Mouse (Mus musculus) lung, postnatal 0 days (tissue): ENCODE measurements at regions not wholly inside any gene's neighbourhood (a gene's known extent, or its start where the extent isn't known, plus 50 kb on each side); places are given as distances from the start of the nearest gene placed in this dataset.

Source experiments
- ATAC-seq: fragments of 200-750 bp; cut with Nextera tagmentation; 2 replicates; pipeline ENCODE4 v1.8.0; 2017; ENCODE audit warnings: moderate library complexity
- DNase-seq: peaks from one replicate; pipeline ENCODE4 v3.0.0-alpha.2; 2016; ENCODE audit warnings: low spot score
- H3K27ac ChIP-seq: fragments of 300-500 bp; sonication (generic); 2 replicates; pipeline ENCODE4 v1.5.1; 2014; ENCODE audit warnings: antibody characterized with exemption, mild to moderate bottlenecking, low read length, mixed read lengths
- H3K27me3 ChIP-seq: fragments of 300-500 bp; sonication (generic); replicated peaks from 2 replicates; pipeline ENCODE4 v1.6.1; 2014; ENCODE audit warnings: low read length, mixed read lengths; ENCODE audit not compliant: insufficient read depth
- H3K36me3 ChIP-seq: fragments of 300-500 bp; sonication (generic); 2 replicates; pipeline ENCODE4 v1.6.1; 2014; ENCODE audit warnings: low read length, mixed read lengths; ENCODE audit not compliant: insufficient read depth
- H3K4me1 ChIP-seq: fragments of 300-500 bp; sonication (generic); 2 replicates; pipeline ENCODE4 v1.6.1; 2014; ENCODE audit warnings: antibody characterized with exemption, low read depth, low read length, mixed read lengths; ENCODE audit not compliant: insufficient read depth
- H3K4me2 ChIP-seq: fragments of 300-500 bp; sonication (generic); replicated peaks from 2 replicates; pipeline ENCODE4 v1.6.1; 2014; ENCODE audit warnings: low read depth, mild to moderate bottlenecking, low read length, moderate library complexity, mixed read lengths
- H3K4me3 ChIP-seq: fragments of 300-500 bp; sonication (generic); 2 replicates; pipeline ENCODE4 v1.5.1; 2014; ENCODE audit warnings: low read depth, low read length
- H3K9ac ChIP-seq: fragments of 300-500 bp; sonication (generic); replicated peaks from 2 replicates; pipeline ENCODE4 v1.6.1; 2014; ENCODE audit warnings: low read depth, mild to moderate bottlenecking
- H3K9me3 ChIP-seq: fragments of 300-500 bp; sonication (generic); 2 replicates; pipeline ENCODE4 v1.6.1; 2016; ENCODE audit warnings: low read length, mixed read lengths
- CTCF ChIP-seq: IDR thresholded peaks from 2 replicates; pipeline ENCODE4 v1.5.1; 2016; ENCODE audit warnings: antibody characterized with exemption, mild to moderate bottlenecking
- EP300 ChIP-seq: IDR thresholded peaks from 2 replicates; pipeline ENCODE4 v1.6.1; 2016; ENCODE audit warnings: antibody characterized with exemption, mild to moderate bottlenecking, control low read depth
- WGBS: fragments of 180-500 bp; shearing (Covaris S2); extraction: QIAGEN DNeasy Blood & Tissue Kit; methylation state at CpG from one replicate; pipeline ENCODE4 v1.1.7; 2014; 5-methylcytosine and 5-hydroxymethylcytosine counted together

DNA sequence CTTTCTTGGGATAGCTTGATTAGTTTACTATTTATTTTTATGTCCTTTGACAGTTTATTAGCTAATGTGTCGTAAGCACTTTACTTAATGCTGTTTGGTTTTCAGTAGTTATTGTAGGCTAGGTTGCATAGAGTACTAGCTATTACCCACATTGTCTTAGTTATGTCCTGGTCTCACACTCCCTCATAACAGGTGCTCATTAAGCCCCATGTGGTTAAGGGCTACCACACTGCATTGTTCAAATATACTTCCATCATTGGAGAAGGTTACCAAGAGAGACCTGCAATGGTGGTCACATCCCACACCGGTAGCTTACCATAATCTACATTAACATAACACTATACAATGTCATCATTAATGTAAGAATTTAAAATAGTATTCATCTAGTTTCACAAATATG is 153.3 kb downstream of the Lyplal1 start:
- Histone ChIP-seq H3K36me3 (no peaks in the 10 kb centered on the region), H3K27ac (no peak overlapping the region), H3K4me1 (no peaks in the 10 kb centered on the region), H3K9me3 (no peaks in the 10 kb centered on the region), H3K4me2 (no peak overlapping the region), H3K27me3 (no peaks in the 10 kb centered on the region), H3K9ac (no peak overlapping the region), H3K4me3 (no peak overlapping the region)
- WGBS = 84% methylated on average over 2 of the region's 2 CpGs
- DNase-seq (no peak), ATAC-seq (no peak)
- TF ChIP-seq CTCF = no peak
- TF ChIP-seq EP300 = no peak

DNA sequence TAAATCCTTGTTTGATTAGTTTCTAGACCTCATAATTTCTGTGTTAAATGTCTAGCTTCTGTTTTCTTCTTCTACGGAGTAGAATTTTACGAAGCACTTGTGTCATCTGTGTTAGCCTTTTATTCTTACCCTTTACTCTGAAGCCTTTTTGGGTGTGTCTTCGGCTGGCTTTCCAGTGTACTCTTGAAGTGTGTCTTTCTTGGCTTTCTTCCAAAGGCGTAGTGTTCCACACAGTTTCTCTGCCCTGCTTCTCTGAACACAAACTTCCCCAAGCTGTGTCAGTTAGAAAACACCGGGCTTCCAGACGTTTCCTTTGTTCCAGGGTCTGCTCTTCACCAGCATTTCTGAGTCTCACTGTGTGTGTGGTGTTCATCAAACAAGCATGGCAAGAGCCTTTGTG is 152.7 kb downstream of the Lyplal1 start:
- no peaks in the 10 kb centered on the region for H3K27me3 ChIP-seq
- H3K4me3 ChIP-seq = no peak overlapping the region
- no peak overlapping the region for H3K4me2 ChIP-seq
- no peak overlapping the region for H3K27ac ChIP-seq
- ATAC-seq (no peak), DNase-seq (peak; percentile 61)
- TF ChIP-seq CTCF = no peak
- no peak for TF ChIP-seq EP300
- H3K4me1 ChIP-seq = no peaks in the 10 kb centered on the region
- H3K9ac ChIP-seq = no peak overlapping the region
- no peaks in the 10 kb centered on the region for H3K36me3 ChIP-seq
- H3K9me3 ChIP-seq = no peaks in the 10 kb centered on the region
- WGBS = 25% methylated on average over 6 of the region's 6 CpGs

DNA sequence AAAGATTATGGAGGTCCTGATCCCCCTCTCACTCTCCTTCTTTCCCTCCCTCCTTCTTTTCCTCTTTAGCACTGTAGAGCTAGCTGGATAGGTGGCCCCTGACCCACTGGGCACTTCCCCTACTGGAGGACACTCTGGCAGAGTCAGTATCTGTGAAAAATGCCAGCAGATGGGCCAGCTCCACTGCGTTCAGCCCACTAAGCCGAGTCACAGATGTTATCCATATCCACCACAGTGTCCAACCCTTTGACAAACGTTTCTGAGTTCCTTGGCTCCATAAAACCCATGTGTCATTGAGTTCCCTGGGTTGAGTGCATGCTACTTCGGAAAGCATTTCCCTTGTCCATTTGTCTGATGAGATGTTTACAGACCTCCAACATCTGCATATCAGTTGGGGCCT is 149.9 kb downstream of the Lyplal1 start:
- Histone ChIP-seq H3K36me3 (no peaks in the 10 kb centered on the region), H3K4me1 (no peaks in the 10 kb centered on the region), H3K9me3 (no peaks in the 10 kb centered on the region), H3K27me3 (no peaks in the 10 kb centered on the region), H3K4me2 (no peak overlapping the region), H3K27ac (no peak overlapping the region), H3K9ac (no peak overlapping the region), H3K4me3 (no peak overlapping the region)
- TF ChIP-seq EP300 (peak; percentile 84), CTCF (no peak)
- ATAC-seq = peak; percentile 82
- DNase-seq = peak; percentile 89
- 60% methylated on average over 4 of the region's 4 CpGs for WGBS

DNA sequence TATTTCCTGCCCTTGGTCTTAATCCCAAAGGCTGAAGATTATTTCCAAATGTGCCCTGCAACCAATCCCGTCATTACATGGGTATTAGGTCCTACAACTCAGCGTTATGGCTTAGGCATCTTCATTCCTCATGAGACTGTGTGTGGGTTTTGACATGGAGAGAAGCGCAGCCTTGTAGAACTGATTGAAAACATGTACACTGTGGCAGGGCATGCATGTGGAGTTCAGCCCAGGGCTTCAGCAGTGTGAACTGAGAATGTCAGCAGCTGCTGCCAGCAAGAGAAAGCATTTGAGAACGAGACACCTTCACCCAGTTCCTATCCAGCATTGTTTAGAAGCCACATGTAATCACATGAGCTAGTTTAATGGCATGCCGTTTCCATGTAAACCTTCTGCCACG is 149.3 kb downstream of the Lyplal1 start:
- peak; percentile 1; the same call in 1 of the 2 replicates for ATAC-seq
- 65% methylated on average over 6 of the region's 6 CpGs for WGBS
- Histone ChIP-seq H3K36me3 (no peaks in the 10 kb centered on the region), H3K4me1 (no peaks in the 10 kb centered on the region), H3K9me3 (no peaks in the 10 kb centered on the region), H3K27ac (peak overlapping the region; percentile 69), H3K27me3 (no peaks in the 10 kb centered on the region), H3K9ac (no peak overlapping the region), H3K4me2 (no peak overlapping the region), H3K4me3 (no peak overlapping the region)
- no peak for DNase-seq
- TF ChIP-seq CTCF (no peak), EP300 (no peak)

DNA sequence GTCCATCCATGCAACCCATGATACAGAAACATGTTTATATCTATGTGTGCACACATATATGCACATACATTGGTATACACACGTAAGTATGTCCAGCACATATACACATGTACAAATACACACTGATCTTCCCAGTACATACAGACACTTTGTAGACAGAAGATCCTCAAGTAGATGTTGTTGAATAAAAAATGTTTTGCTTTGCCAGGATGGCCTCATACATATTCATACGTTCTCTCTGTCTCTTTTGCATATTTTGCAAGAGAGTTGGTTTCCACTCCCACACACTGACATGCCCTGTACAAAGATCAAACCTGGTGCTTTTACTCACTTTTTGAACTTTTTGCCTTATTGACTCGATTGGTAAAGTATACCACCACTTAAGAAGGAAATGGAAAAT is 148.5 kb downstream of the Lyplal1 start:
- WGBS = 68% methylated on average over 3 of the region's 3 CpGs

DNA sequence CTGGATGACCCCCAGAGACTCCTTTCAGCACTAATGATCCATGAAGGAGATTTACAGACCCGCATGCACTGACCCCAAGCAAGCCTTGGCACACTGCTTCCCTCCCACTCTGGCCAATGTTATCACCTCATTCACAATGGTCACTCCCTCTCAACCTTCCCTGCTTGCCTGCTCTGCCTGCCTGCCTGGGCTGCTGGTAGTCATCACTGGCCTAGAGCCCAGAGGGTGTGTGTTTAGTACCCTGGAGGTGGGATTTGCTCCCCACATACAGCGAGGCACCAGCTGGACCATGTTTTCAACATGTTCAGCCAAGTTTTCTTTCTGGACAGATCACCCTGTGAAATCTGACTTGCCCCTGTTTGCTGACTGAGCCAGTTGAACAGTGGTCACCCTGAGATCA is 147.9 kb downstream of the Lyplal1 start:
- H3K4me1 ChIP-seq = no peaks in the 10 kb centered on the region
- peak; percentile 12; the same call in 1 of the 2 replicates for TF ChIP-seq CTCF
- TF ChIP-seq EP300 = peak; percentile 36; the same call in 1 of the 2 replicates
- no peaks in the 10 kb centered on the region for H3K27me3 ChIP-seq
- 0 out of 2 replicates have a peak overlapping the region, but pooled peaks have one; percentile 16 for H3K27ac ChIP-seq
- DNase-seq = peak; percentile 87
- no peak overlapping the region for H3K4me3 ChIP-seq
- no peak overlapping the region for H3K4me2 ChIP-seq
- no peaks in the 10 kb centered on the region for H3K9me3 ChIP-seq
- no peak overlapping the region for H3K9ac ChIP-seq
- peak; percentile 83 for ATAC-seq
- no peaks in the 10 kb centered on the region for H3K36me3 ChIP-seq
- WGBS = 13% methylated on average over 2 of the region's 2 CpGs

More for the DNA sequence above, 148.5 kb downstream of the Lyplal1 start:
- Histone ChIP-seq H3K4me2 (no peak overlapping the region), H3K27me3 (no peaks in the 10 kb centered on the region), H3K27ac (no peak overlapping the region), H3K9ac (no peak overlapping the region), H3K36me3 (no peaks in the 10 kb centered on the region), H3K9me3 (no peaks in the 10 kb centered on the region), H3K4me1 (no peaks in the 10 kb centered on the region), H3K4me3 (no peak overlapping the region)
- TF ChIP-seq CTCF (no peak), EP300 (no peak)
- ATAC-seq (no peak), DNase-seq (peak; percentile 27)

DNA sequence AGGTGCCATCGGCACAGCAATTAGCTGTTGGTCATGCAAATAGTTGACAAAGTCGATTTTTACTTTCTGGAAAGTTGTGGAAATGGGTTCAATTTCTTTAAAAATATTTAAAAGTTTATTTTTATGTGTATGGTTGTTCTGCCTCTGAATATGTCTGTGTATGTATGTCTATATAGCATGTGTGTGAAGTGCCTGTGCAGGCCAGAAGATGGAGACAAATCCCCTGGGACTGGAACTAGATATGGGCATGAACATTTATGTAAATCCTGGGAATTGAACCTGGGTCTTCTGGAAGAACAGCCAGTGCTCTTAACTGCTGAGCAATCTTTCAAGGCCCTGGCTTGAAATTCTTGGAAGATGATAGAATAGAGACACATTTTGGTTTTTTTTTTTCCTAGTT is 140.0 kb downstream of the Lyplal1 start:
- Histone ChIP-seq H3K9me3 (no peaks in the 10 kb centered on the region), H3K4me1 (no peaks in the 10 kb centered on the region), H3K27ac (no peak overlapping the region), H3K27me3 (no peaks in the 10 kb centered on the region; the same call in 1 of the 2 replicates), H3K4me2 (no peak overlapping the region), H3K4me3 (no peak overlapping the region), H3K9ac (no peak overlapping the region), H3K36me3 (no peaks in the 10 kb centered on the region)
- TF ChIP-seq CTCF (peak; percentile 42), EP300 (no peak)
- WGBS = 83% methylated on average over 2 of the region's 2 CpGs
- no peak for DNase-seq
- no peak for ATAC-seq
